Mouse (Mus musculus) forebrain, embryonic 10.5 days (tissue): Measurements from ENCODE around the gene Sec23a. TPM values are rescaled to one million over a fixed set of nuclear protein-coding genes. Genes with fewer than 3 reads are reported as not detected.
"Not testable (repeated sequence)": the region's sequence is repeated elsewhere in the genome, so short reads cannot be mapped to it uniquely, and the experiment has no call there.

Experiments
- DNase-seq: peaks from one replicate; pipeline ENCODE4 v3.0.0-alpha.2; 2017; ENCODE audit warnings: low spot score; ENCODE audit errors: extremely low spot score
- H3K27ac ChIP-seq: fragments of 300-500 bp; sonication (generic); 2 replicates; pipeline ENCODE4 v1.5.1; 2016; ENCODE audit warnings: mild to moderate bottlenecking
- H3K27me3 ChIP-seq: fragments of 300-500 bp; sonication (generic); 2 replicates; pipeline ENCODE4 v1.6.1; 2016; ENCODE audit warnings: mild to moderate bottlenecking; ENCODE audit not compliant: poor library complexity, severe bottlenecking
- H3K36me3 ChIP-seq: fragments of 300-500 bp; sonication (generic); replicated peaks from 2 replicates; pipeline ENCODE4 v1.6.1; 2016; ENCODE audit warnings: mild to moderate bottlenecking, moderate library complexity
- H3K4me1 ChIP-seq: fragments of 300-500 bp; sonication (generic); 2 replicates; pipeline ENCODE4 v1.6.1; 2016
- H3K4me3 ChIP-seq: fragments of 300-500 bp; sonication (generic); 2 replicates; pipeline ENCODE4 v1.5.1; 2016; ENCODE audit warnings: mild to moderate bottlenecking, moderate library complexity
- H3K9me3 ChIP-seq: fragments of 300-500 bp; sonication (generic); 2 replicates; pipeline ENCODE4 v1.6.1; 2016; ENCODE audit warnings: mild to moderate bottlenecking, moderate library complexity
- WGBS: fragments of 180-500 bp; shearing (Covaris S2); methylation state at CpG from one replicate; pipeline ENCODE4 v1.1.7; 2016; 5-methylcytosine and 5-hydroxymethylcytosine counted together
- polyA plus RNA-seq: library from polyadenylated mRNA; unstranded; fragments of >200 nt; fragmentation: Nextera tagmentation; extraction: Ambion mirVana; gene quantifications from 2 replicates; pipeline ENCODE4 v1.2.1, GENCODE M21; 2016

Sec23a gene
- polyA plus RNA-seq, 1 experiment from 2014 or later, result 56.3 TPM

DNA sequence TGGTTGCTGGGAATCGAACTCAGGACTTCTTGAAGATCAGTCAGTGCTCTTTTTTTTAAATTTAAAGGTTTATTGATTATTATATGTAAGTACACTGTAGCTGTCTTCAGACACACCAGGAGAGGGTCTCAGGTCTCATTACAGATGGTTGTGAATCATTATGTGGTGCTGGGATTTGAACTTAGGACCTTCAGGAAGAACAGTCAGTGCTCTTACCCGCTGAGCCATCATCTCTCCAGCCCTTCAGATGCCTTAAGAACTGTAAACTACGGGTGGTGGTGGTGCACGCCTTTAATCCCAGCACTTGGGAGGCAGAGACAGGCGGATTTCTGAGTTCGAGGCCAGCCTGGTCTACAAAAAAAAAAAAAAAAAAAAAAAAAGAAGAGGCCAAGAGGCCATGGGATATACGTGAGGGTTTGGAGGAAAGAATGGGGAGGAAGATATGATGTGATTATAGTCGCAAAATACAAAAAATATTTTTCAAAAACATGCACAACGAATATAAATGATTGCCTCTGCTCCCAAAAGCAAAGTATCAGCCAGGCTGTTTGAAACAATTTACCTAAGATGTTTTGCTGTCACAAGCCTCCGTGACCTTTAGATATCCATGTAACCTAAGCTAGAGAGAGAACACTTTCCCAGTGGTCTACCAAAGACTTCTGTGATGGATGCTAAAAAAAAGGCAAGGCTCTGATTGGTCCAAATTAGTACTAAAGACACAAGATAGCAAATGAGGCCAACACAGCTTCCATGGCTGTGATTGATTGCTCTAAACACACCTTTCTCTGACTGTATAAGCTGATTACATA, 27.5 kb upstream of the Sec23a start:
- Histone ChIP-seq H3K27me3 (no peaks in the 10 kb centered on the region), H3K4me3 (peak overlapping the region; percentile 36), H3K36me3 (peaks cover 29% of the 10 kb centered on the region), H3K27ac (peak overlapping the region; percentile 97), H3K9me3 (no peaks in the 10 kb centered on the region), H3K4me1 (peaks cover 7% of the 10 kb centered on the region)
- 69% methylated on average over 10 of the region's 10 CpGs for WGBS
- DNase-seq, result no peak

DNA sequence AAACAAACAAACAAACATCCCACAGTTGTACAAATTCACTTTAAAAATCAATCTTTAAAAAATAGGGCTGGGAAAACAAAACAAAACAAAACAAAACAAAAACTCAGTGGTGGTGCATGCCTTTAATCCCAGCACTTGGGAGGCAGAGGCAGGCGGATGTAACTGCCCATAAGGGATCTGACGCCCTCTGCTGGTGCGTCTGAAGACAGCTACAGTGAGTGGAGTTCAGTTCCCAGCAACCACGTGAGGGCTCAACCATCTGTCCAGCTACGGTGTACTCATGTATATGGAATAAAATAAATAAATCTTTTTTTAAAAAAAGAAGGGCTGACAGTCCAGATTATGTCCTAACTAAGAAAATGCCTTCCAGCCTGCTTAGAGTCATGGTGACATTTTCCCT, 20.3 kb upstream of the Sec23a start:
- WGBS, result 74% methylated on average over 5 of the region's 5 CpGs

DNA sequence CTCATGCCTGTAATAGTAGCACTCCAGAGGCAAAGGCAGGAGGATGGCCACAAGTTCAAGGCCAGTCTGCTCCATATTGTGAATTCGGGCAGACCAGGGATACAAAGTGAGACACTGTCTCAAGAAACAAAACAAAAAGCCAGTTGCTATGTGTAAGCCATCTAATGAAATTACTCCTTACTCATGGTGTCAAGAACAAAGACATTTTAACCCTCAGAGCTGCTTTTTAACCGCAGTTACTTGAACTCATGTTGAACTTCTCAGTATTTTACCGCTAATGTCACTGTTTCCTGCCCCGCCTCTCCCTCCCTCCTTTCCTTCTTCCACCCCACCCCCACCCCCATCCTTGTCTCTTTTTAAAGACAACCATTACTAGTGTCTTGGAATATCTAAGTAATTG, 9.5 kb upstream of the Sec23a start:
- no peaks in the 10 kb centered on the region for H3K4me1 ChIP-seq
- H3K27ac ChIP-seq, result no peak overlapping the region
- 91% methylated on average over 4 of the region's 4 CpGs for WGBS
- peaks cover 95% of the 10 kb centered on the region for H3K36me3 ChIP-seq
- DNase-seq, result no peak
- no peaks in the 10 kb centered on the region for H3K27me3 ChIP-seq
- no peaks in the 10 kb centered on the region for H3K9me3 ChIP-seq
- H3K4me3 ChIP-seq, result no peak overlapping the region

More for the DNA sequence above, 20.3 kb upstream of the Sec23a start:
- H3K4me3 ChIP-seq, result no peak overlapping the region
- H3K9me3 ChIP-seq, result no peaks in the 10 kb centered on the region
- no peaks in the 10 kb centered on the region for H3K27me3 ChIP-seq
- H3K36me3 ChIP-seq, result peaks cover 20% of the 10 kb centered on the region
- DNase-seq, result no peak
- no peaks in the 10 kb centered on the region for H3K4me1 ChIP-seq
- no peak overlapping the region for H3K27ac ChIP-seq

- Histone ChIP-seq H3K36me3 (peaks cover 95% of the 10 kb centered on the region), H3K4me1 (no peaks in the 10 kb centered on the region), H3K9me3 (no peaks in the 10 kb centered on the region), H3K4me3 (no peak overlapping the region), H3K27ac (no peak overlapping the region), H3K27me3 (no peaks in the 10 kb centered on the region)
- 91% methylated on average over 2 of the region's 2 CpGs for WGBS
- no peak for DNase-seq
These were observed 8.1 kb upstream of the Sec23a start for GRCm38 (mm10) chr12:59019891-59020290.

- Histone ChIP-seq H3K27ac (no peak overlapping the region), H3K9me3 (no peaks in the 10 kb centered on the region), H3K4me1 (peaks cover 8% of the 10 kb centered on the region), H3K36me3 (peaks cover 79% of the 10 kb centered on the region), H3K27me3 (no peaks in the 10 kb centered on the region), H3K4me3 (no peak overlapping the region)
- DNase-seq, result no peak
- 80% methylated on average over 8 of the region's 8 CpGs for WGBS
These were observed 6.2 kb upstream of the Sec23a start for GRCm38 (mm10) chr12:59017970-59018369.

DNA sequence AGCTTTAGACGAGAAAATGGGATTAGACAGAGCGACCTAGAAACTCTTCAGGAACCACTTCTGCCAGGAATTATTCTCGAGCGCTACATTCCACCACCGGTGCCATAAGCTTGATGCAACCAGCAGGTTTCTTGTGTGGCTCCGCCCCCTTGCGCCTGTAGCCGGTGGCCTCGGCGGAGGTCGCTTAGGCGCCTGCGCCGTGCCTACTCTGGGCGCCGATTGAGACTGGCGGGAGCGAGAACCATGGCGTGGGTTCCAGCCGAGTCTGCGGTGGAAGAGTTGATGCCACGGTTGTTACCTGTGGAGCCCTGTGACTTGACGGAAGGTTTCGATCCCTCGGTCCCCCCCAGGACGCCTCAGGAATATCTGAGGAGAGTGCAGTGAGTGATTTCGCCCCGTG, 1.4 kb upstream of the Sec23a start, which contains the start of gene Gemin2:
Gemin2 (plus strand) TSS at position 160 of the 400 bp plus-strand sequence.
- H3K27ac ChIP-seq, result peak within 1 kb of the TSS; percentile 94
- under 1% methylated on average over 28 of the region's 28 CpGs for WGBS
- no peaks in the 10 kb centered on the region for H3K27me3 ChIP-seq
- H3K4me3 ChIP-seq, result peak within 1 kb of the TSS; percentile 69
- H3K4me1 ChIP-seq, result peaks cover 30% of the 10 kb centered on the region
- H3K36me3 ChIP-seq, result peaks cover 32% of the 10 kb centered on the region
- no peaks in the 10 kb centered on the region for H3K9me3 ChIP-seq
- peak; percentile 86 for DNase-seq

DNA sequence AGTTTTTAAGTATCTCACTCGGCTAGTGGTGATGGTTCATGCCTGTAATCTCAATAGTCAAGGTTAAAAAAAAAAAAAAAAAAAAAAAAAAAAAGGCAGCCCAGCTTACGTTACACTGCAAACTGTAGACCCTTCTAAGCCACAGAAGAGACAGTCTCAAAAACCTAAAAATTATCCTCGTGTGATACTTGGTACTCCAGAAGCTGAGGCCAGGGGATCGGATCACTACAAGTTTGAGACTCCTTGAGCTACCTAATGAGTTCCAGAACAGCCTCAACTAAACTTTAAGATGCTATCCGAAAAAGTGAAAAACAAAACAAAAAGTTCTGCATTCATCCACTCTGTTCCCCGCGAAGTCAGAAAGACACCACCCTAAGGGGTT, 884 bp upstream of the Sec23a start:
- peaks cover 30% of the 10 kb centered on the region for H3K4me1 ChIP-seq
- H3K4me3 ChIP-seq, result peak overlapping the region; percentile 69
- no peaks in the 10 kb centered on the region for H3K9me3 ChIP-seq
- H3K36me3 ChIP-seq, result peaks cover 27% of the 10 kb centered on the region
- peak; percentile 16 for DNase-seq
- H3K27ac ChIP-seq, result peak overlapping the region; percentile 94
- no peaks in the 10 kb centered on the region for H3K27me3 ChIP-seq
- 4% methylated on average over 7 of the region's 7 CpGs for WGBS

DNA sequence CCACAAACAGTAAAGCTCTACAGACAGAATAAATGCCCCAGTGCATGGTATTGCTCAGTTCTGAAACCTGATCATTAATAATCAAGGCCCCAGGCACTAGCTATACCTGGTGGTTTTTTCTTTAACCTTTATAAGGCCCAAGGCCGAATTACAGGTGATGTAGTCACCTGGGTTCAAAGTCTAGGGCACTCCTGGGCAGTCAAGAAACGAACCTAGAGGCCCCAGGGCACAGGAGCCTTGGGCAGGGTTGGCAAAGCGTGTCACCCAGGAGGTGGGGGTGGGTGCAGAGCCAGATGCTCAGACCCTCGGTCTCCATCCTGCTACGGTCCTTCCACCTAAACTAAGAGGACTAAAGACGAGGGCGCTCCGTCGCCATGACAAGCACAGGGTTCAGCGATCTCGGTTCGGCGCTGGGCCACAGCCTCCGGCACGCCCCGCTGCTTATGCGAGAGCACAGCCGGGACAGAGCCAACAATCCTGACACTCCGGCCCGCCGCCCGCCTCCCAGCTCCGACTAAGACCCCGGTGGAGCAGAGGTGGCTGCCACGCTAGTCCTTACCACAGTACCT, 458 bp downstream of the Sec23a start:
- Histone ChIP-seq H3K27me3 (no peaks in the 10 kb centered on the region), H3K4me3 (peak overlapping the region; percentile 69), H3K27ac (peak overlapping the region; percentile 94), H3K9me3 (no peaks in the 10 kb centered on the region), H3K4me1 (peaks cover 30% of the 10 kb centered on the region), H3K36me3 (peaks cover 24% of the 10 kb centered on the region)
- DNase-seq, result no peak
- WGBS, result under 1% methylated on average over 25 of the region's 25 CpGs

GRCm38 (mm10) chr12:59010482-59010881, 1.3 kb downstream of the Sec23a start:
- no peak for DNase-seq
- no peaks in the 10 kb centered on the region for H3K27me3 ChIP-seq
- H3K27ac ChIP-seq, result no peak overlapping the region
- H3K36me3 ChIP-seq, result peaks cover 24% of the 10 kb centered on the region
- peaks cover 30% of the 10 kb centered on the region for H3K4me1 ChIP-seq
- 86% methylated on average over 2 of the region's 2 CpGs for WGBS
- H3K9me3 ChIP-seq, result no peaks in the 10 kb centered on the region
- peak overlapping the region; percentile 69 for H3K4me3 ChIP-seq

DNA sequence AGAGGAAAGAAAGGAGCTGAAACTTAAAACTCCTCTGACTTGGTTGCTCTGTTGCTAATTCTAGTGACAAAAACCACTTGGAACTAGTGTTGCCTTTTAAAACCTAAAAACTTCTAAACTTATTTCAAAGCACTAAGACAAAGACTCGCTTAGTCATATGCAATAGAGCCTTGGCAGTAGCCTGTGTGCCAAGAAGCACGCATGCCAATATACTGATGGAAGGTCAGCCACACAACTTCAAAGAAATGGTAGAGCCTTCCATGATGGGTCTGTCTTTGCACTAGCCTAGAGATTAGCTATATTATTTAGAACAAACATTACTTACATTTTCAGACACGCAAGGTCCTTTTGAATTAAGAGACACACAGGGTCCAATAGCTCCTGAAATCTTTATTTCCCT, 26.1 kb downstream of the Sec23a start:
- no peak for DNase-seq
- 98% methylated on average over 3 of the region's 3 CpGs for WGBS
- no peak overlapping the region for H3K27ac ChIP-seq
- no peak overlapping the region for H3K4me3 ChIP-seq
- H3K36me3 ChIP-seq, result peaks cover 85% of the 10 kb centered on the region
- no peaks in the 10 kb centered on the region for H3K4me1 ChIP-seq
- no peaks in the 10 kb centered on the region for H3K27me3 ChIP-seq
- H3K9me3 ChIP-seq, result no peaks in the 10 kb centered on the region

DNA sequence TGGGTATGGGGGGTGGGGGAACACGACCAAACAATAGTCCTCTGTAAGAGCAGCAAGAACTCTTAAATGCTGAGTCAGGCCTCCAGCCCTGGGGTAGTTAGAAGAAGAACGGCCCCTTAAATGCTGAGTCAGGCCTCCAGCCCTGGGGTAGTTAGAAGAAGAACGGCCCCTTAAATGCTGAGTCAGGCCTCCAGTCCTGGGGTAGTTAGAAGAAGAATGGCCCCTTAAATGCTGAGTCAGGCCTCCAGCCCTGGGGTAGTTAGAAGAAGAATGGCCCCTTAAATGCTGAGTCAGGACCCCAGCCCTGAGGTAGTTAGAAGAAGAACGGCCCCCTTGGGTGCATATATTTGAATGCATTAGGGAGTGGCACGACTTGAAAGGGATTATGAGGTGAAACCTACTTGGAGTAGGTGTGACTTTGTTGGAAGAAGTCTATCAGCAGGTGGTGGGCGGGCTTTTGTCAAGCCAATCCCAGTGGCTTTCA, 30.6 kb downstream of the Sec23a start:
- WGBS, result 76% methylated on average over 6 of the region's 6 CpGs
- DNase-seq, H3K27ac ChIP-seq, H3K4me3 ChIP-seq, H3K9me3 ChIP-seq, H3K27me3 ChIP-seq, H3K4me1 ChIP-seq: not testable (repeated sequence)
- peaks cover 77% of the 10 kb centered on the region for H3K36me3 ChIP-seq

DNA sequence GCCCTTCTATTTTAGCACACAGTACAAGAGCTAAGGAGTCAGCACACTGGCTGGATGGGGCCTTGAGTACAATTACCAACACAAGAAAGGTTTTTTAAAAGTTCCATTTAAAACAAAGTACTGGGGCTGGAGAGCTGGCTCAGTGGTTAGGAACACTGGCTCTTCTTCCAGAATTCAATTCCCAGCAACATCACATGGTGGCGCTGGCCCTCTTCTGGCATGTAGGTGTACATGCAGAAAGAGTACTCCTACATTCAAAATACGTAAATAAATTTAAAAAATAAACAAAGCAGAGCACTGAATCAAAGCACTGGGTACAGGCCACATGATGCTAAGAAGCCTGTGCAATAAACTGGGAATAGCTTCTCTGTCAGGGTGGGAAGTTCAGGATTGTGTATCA, 34.9 kb downstream of the Sec23a start:
- H3K9me3 ChIP-seq, result no peaks in the 10 kb centered on the region
- peaks cover 68% of the 10 kb centered on the region for H3K36me3 ChIP-seq
- 70% methylated on average over 2 of the region's 2 CpGs for WGBS
- DNase-seq, result no peak
- no peaks in the 10 kb centered on the region for H3K4me1 ChIP-seq
- no peak overlapping the region for H3K27ac ChIP-seq
- no peaks in the 10 kb centered on the region for H3K27me3 ChIP-seq
- no peak overlapping the region for H3K4me3 ChIP-seq

GRCm38 (mm10) chr12:58964583-58964982, 47.2 kb downstream of the Sec23a start:
- Histone ChIP-seq H3K4me3 (no peak overlapping the region), H3K9me3 (no peaks in the 10 kb centered on the region), H3K27ac (no peak overlapping the region), H3K36me3 (peaks cover 46% of the 10 kb centered on the region), H3K4me1 (no peaks in the 10 kb centered on the region), H3K27me3 (no peaks in the 10 kb centered on the region)
- no peak for DNase-seq
- WGBS, result 78% methylated on average over 4 of the region's 4 CpGs
